Mouse (Mus musculus) urinary bladder, postnatal 4 days (tissue): ENCODE data around the gene Scaf8.
A peak's percentile ranks its signal among the peaks of the same experiment; 100 is the strongest.
"Not testable (repeated sequence)": the region's sequence is repeated elsewhere in the genome, so short reads cannot be mapped to it uniquely, and the experiment has no call there.

Experiments used
- DNase-seq, 2 experiments: peaks; one replicate each; pipeline ENCODE4 v3.0.0; 2021 to 2022; ENCODE audit warnings: low spot score in 2 of 2

Scaf8 gene

DNA sequence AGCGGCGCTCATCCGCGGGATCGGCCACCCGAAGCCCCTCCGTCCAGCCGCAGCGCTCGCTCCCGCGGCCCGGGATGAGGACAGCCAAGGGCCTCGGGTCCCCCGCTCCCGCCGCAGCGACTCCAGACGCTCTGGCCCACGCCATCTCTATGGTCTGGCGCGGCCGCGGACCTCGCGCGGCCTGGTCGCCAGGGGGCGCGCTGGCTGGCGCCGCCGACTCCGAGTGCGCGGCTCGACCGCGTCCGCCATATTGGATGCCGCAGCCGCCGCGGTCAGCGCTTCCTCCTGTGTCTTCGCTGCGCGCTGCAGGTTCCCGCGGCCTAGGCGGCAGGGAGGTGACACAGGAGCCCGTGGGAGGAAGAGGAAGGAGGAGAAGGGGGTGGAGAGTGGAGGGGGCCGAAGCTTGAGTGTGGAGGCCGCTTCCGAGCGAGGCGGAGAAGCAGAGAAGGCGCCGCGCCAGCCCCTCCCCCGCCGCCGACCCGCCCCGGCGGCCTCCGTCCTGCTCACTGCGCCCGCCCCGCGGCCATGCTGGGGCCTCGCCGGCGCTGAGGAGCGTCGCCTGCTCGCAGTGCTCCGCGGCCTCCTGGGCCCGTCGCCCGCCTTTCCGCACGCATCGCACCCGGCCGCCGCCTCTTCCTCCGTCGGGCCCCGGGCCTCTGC is at the start of gene Scaf8:
Gene Scaf8 (plus strand): TSS at position 253 of the 660 bp plus-strand sequence.
- peak; percentile 87 to 93 for DNase-seq

GRCm38 (mm10) chr17:3075166-3075872 is 39.5 kb upstream of the Scaf8 start:
- DNase-seq, result no peak

DNA sequence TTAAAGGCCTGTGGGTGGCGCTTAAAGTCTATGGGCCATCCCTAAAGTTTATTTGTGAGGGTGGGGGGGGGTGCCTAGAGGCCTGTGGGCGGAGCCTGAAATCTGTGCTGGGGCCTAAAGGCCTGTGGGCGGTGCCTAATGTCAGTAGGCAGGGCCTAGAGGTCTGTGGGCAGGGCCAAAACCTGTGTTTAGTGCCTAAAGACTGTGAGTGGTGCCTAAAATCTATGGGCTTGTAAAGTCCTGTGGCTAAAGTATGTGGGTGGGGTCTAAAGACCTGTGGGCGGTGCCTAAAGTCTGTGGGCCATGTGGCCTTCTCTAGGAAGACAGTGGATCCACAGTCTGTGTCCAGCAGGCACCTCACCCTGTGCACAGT is 38.9 kb upstream of the Scaf8 start:
- DNase-seq, result no peak

- DNase-seq, result not testable (repeated sequence)
Observed at GRCm38 (mm10) chr17:3077936-3078335, 36.8 kb upstream of the Scaf8 start.

DNA sequence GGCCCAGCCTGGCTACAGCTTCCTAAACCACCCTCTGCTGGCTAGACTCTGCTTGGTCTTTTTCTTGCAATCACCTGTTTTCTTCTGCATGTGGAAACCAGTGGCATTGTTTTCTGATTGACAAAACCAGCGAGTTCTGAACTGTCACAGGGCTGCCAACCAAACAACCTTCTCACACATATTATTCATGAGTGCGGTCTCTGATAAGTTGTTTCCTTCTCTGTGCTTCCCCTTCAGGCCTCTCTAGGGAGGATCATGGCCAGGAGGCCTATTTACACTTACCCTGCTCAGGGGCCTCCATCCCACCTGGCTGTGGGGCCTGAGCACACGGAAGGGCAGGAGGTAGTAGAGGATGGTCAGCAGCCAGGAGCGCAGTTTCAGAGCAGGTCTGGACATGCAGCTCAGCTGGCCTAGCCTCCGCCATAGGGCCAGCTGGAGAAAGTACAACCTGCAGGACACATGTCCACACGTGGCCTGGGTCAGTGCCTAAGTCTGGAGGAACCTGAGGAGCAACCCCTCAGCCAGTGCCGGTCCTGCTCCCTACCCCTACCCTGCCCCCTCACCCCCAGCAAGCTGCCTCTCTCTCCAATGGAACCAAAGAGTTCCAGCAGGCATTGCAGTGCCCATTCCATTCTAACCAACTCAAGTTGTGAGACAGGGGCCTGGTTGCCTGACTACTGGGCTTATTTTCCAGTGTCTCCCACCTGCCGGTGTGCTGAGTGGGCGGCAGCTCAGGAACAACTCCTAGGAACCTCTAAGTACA is 34.0 kb upstream of the Scaf8 start:
- not testable (repeated sequence) for DNase-seq

- DNase-seq, result peak; percentile 81 to 82
Observed at GRCm38 (mm10) chr17:3081512-3082100, 33.2 kb upstream of the Scaf8 start.

DNA sequence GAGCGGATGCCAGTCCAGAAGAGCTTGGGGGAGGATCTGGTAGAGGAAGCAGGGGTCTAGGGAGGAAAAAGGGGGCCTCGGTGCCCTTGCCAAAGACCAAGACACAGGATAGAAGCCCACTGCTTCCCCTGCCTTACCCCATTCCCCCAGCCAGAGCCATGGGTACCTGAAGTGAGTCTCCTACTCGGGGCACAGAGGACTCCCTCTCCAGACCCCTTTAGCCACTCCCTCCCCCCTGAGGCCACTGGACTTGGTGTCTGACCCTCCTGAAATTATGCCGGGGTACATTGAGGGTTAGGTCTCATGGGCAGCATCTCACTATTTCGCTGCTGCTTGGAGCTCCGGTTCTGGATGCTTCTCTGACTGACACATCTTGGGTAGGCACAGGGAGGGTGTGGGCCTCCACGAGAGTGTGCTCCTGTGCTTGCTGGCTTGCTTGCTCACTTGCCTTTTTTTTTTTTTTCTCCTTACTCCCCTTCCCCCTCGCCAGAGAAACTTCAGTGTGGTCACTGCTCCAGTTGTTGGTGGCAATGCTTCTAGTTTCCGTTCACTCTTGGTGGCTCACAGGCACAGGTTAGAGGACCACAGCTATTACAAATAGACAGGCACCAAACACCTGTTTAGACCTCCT is 32.5 kb upstream of the Scaf8 start:
- DNase-seq, result peak; percentile 44 to 79

DNA sequence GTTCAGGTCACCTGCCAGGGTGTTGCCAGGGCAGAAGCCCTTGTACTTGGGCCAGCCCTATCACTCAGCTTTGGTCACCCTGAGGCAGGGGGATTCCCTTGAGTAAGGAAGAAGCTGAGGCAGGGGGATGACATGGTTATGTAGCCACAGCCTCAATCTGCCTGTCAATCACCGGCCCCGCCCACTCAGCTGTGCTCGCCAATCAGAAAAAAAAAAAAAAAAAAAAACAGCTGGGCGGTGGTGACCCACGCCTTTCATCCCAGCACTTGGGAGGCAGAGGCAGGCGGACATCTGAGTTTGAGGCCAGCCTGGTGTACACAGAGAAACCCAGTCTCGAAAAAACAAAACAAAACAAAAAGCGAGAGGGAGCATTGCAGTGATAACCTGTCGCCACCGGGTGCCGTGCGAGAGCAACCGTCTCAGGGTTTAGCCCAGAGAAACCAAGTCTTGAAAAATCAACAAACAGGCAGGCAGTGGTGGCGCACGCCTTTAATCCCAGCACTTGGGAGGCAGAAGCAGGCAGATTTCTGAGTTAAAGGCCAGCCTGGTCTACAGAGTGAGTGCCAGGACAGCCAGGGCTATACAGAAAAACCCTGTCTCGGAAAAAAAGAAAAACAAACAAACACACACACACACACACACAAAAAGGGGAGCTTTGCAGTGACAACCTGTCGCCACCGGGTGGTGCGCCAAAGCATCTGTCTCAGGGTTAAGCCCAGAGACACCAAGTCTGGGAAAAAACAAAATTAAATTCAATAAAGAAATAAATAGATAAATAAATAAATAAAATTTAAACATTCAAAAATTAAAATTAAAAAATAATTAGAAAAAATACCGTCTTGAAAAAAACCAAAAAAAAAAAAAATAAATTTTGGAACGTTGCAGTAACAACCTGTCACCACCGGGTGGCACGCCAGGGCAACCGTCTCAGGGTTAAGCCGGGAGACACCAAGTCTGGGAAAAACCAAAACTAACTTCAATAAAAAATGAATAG is 31.7 kb upstream of the Scaf8 start:
- DNase-seq, result not testable (repeated sequence)

DNA sequence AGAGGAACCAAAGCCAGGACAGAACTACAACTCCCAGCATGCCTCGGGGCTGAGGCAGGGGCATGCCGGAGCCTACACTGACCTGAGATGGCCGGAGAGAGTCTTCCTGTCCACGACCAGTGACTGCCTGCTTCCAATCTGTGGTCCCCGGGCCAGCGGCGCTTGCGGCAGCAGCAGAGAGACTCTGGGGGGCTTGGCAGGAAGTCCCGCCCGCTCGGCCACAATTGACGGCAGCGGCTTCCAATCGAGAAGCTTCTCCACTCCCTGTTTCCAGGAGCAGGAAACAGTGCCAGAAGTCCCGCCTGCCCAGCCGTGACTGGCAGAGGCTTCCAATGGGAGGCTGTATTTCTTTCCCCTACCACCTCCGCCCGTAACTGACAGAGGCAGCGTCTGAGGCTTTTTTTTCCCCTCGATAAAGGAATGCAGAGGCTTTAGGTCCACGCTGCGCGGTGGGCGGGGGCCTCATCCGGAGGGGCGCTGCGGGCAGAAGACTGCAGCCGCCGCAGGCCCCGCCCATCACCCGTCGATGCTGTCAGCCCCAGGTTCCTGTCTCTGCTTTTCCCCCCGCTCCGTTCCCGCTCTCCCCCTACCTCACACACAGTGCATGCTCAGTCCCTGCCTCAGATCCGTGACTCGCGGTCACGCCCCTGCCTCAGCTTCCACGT is 30.8 kb upstream of the Scaf8 start:
- peak; percentile 92 for DNase-seq

- DNase-seq, result peak; percentile 71 to 75
Observed at GRCm38 (mm10) chr17:3084551-3084930, 30.2 kb upstream of the Scaf8 start.

DNA sequence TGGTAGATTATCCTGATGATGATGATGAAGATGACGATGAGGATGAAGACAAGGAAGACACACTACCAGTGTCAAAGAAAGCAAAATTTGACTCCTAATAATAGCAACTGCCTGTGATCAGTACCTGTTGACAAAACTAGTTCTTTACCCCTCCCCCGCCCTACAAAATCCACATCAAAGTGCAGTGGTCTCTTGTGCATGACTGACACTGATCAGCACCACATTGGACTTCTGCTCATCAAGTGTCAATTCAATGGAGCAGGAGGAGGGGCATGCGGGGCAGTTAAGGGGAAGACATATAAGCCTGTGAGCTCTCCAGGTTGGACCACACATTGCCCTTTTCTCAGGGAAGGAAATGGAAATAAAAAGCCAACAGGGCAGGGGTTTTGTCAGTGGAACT is 29.6 kb upstream of the Scaf8 start:
- no peak for DNase-seq

DNA sequence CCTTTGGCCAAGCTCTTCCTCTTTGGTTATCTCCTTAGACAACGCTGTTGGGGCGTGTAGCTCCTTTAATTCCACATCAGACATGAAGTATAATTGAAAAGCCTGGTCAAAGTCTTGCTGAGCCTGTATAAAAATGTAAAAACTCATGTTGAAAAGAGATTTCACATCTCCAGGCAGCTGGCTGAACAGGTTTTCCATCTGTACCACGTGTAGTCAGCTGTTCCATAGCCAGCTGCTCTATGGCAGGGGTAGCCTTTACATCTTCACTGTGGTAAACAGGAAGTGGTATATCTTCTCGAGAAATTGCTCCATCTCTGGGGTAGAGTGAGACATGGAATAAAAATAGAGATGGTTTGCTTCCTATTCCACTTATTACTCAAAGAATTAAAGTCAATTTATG is 22.1 kb upstream of the Scaf8 start:
- DNase-seq, result no peak

GRCm38 (mm10) chr17:3099273-3099672 is 15.5 kb upstream of the Scaf8 start:
- not testable (repeated sequence) for DNase-seq

DNA sequence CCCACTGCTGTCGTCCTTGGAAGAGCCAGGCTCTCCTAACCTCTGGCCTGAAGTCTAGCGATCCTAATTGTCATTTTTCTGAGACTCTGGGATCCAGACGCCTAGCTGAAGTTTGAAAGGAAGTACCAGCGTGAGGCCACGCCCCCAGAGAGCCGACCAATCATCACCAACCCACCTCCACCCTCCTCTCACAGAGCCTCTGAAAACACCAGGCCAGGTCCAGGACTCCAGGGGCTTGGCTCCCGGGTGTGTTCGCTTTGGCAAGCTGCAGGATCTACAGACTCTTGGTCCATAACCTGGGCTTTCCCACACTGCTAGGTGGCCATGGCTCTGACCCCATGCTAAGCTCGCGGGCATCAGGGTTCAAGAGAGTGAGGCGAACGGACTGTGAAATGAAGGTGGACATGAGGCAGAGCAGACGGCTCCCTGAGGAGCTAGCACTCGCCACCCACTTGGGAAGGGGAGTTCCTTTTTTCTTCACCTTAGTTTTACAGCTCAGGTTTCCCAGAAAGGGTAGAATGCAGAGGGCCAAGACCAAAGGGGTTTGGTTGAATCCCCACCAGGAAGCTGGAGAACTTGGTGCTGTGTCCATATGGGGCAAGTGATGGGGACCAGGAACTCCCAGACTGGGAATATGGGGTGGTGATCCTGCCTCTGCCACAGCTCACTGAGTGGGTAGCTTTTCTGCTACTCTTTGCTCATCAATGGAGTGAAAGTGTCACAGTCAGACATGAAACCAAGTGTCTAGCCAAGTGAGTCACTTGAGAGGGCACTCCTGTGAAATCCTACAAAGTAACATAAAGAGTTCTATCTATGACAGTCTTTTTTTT is 12.2 kb upstream of the Scaf8 start:
- peak in 1 of 2 experiments; percentile 37 for DNase-seq

- DNase-seq, result no peak
Observed at GRCm38 (mm10) chr17:3104154-3104931, 10.4 kb upstream of the Scaf8 start.

- no peak for DNase-seq
Observed at GRCm38 (mm10) chr17:3105022-3105421, 9.8 kb upstream of the Scaf8 start.

DNA sequence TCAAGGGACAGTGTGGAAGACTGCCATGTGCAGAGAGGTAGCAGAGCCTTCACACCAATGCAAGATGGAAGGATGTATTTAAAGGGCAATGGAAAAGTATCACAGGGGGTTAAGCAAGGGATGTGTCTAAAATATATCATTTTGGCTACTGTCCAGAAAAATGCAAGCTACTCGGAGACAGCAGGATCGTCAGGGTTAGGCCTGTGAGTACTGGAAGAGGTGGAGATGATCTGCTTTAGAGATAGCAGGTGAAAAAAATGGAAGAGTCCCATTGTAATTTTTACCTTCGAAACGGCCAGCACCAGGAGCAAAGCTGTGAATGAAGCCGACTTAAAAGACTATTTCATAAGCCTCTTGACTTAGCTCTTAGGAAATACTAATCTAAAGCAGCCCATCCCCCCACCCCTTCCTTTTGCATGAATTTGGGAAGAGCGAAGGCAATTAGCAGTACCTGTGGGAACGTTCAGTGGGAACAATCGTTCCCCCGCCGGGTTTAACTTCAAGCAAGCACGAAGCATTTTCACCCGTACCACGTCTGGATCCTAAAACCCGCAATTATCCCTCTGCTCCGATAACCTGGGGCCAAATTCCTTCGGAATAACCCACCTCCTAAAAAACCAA is 925 bp upstream of the Scaf8 start:
- DNase-seq, result no peak

DNA sequence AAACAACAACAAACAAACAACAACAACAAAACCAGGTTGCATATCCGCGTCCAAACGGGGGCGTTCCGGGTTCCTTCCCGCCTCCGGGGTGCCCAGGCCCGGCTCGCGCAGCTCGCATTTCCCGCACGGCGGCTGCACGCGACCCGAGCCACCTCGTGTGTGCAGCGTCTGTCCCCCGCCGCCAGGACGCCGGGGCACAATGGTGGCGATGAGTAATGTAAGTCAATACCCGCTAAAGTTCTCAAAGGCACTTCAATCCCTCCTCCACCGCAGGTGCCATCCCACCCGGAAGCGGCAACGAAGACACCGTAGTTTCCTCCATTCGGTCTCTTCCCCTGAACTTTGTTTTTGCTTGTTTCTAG is 433 bp upstream of the Scaf8 start:
- DNase-seq, result no peak
